ENCODE assay signal across 10 mouse cellular contexts in the genomic region with DNA sequence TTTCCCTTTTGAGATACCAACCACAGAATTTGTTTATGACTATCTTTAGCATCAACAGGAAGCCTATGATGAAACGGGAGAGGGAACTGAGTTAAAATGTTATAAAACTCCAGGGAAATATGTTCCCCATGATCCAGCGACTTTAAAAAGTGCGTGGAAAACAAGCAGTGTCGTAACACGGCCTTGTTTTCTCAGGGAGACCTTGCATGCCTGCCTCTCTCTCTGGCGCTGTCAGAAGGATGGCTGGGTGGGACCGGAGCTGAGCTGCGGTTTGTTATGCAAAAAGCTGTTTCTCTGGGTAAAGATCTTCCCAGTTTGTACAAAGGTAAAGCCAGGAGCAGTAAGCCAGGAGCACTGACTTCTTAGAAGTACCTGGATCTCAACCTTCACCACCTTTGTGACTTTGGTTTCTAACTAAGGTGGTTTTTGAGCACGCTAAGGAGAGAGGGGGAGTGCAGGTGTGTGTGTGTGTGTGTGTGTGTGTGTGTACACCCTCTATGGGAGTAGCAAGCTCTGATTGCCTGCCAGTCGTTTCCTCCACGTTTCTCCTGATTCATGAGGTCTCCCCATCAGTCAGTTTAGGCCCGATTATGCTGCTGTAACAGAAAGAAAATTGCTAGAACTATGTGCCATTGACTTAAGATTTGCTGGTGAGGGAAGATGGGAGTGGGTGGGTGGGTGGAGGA.
DNase-seq lines count a peak whose midpoint lies in the region.
"Had no signal": no experiment of that assay in that cellular context is flagged by ENCODE, and none has a peak within 500 bp of the region (broad histone marks: within the 10 kb centered on the region; RNA-seq: fewer than 3 reads in every experiment).

No protein-coding gene starts in this region.

- DNase-seq in heart, adult 11 months, result peak; percentile 92
- DNase-seq in heart, adult 8-10 months (ENCODE audit: low spot score), result no peak
- DNase-seq in adrenal gland, adult 8-10 months, result peak; percentile 73
- peak; percentile 50 for DNase-seq in lung, postnatal 36 days
- peak; percentile 71 for DNase-seq in thymus, postnatal 0 days (ENCODE audit: low spot score)
- DNase-seq in frontal cortex, adult 2 months (ENCODE audit: extremely low spot score in 1 of 2, low spot score in 1 of 2), result no peak
- DNase-seq in testis, postnatal 14 days (ENCODE audit: low spot score), result no peak
- DNase-seq in cerebellum, adult 9-11 months, result no peak
- DNase-seq: cerebellum, postnatal 25 days; forebrain, postnatal 0 days had no signal

Comparison
In these comparisons a context has a peak if more than half of its experiments do, and no peak if none do; other contexts are left out.
1. DNase-seq: peak in heart, adult 11 months (single experiment), adrenal gland, adult 8-10 months (single experiment), lung, postnatal 36 days (single experiment) and thymus, postnatal 0 days (single experiment); none in heart, adult 8-10 months (single experiment), frontal cortex, adult 2 months (0 of 2), testis, postnatal 14 days (single experiment) and cerebellum, adult 9-11 months (single experiment).